Mouse (Mus musculus) hindbrain, embryonic 16.5 days (tissue): ENCODE measurements around the gene Rfwd3. TPM values are rescaled to one million over a fixed set of nuclear protein-coding genes. Genes with fewer than 3 reads are reported as not detected.
"Not testable (repeated sequence)": the region's sequence is repeated elsewhere in the genome, so short reads cannot be mapped to it uniquely, and the experiment has no call there.

Source experiments
- ATAC-seq: fragments of 200-750 bp; cut with Nextera tagmentation; 2 replicates; pipeline ENCODE4 v1.8.0; 2017; ENCODE audit warnings: moderate TSS enrichment, moderate library complexity
- H3K27ac ChIP-seq: fragments of 300-500 bp; sonication (generic); 2 replicates; pipeline ENCODE4 v1.5.1; 2014; ENCODE audit warnings: low read depth, mild to moderate bottlenecking, control low read depth, low read length, moderate library complexity
- H3K27me3 ChIP-seq: fragments of 300-500 bp; sonication (generic); replicated peaks from 2 replicates; pipeline ENCODE4 v1.6.1; 2014; ENCODE audit warnings: low read length; ENCODE audit not compliant: control insufficient read depth, insufficient read depth
- H3K36me3 ChIP-seq: fragments of 300-500 bp; sonication (generic); 2 replicates; pipeline ENCODE4 v1.6.1; 2014; ENCODE audit warnings: mild to moderate bottlenecking, low read length, moderate library complexity, mixed read lengths; ENCODE audit not compliant: control insufficient read depth, insufficient read depth
- H3K4me1 ChIP-seq: fragments of 300-500 bp; sonication (generic); 2 replicates; pipeline ENCODE4 v1.6.1; 2014; ENCODE audit warnings: low read depth, low read length; ENCODE audit not compliant: control insufficient read depth, insufficient read depth
- H3K4me2 ChIP-seq: fragments of 300-500 bp; sonication (generic); 2 replicates; pipeline ENCODE4 v1.6.1; 2014; ENCODE audit warnings: mild to moderate bottlenecking, low read length, control low read depth, moderate library complexity
- H3K4me3 ChIP-seq: fragments of 300-500 bp; sonication (generic); 2 replicates; pipeline ENCODE4 v1.5.1; 2014; ENCODE audit warnings: mild to moderate bottlenecking, low read length, control low read depth, moderate library complexity
- H3K9ac ChIP-seq: fragments of 300-500 bp; sonication (generic); 2 replicates; pipeline ENCODE4 v1.6.1; 2014; ENCODE audit warnings: low read depth, mild to moderate bottlenecking, control low read depth, low read length, moderate library complexity
- H3K9me3 ChIP-seq: fragments of 300-500 bp; sonication (generic); 2 replicates; pipeline ENCODE4 v1.6.1; 2014; ENCODE audit warnings: mild to moderate bottlenecking, low read length, moderate library complexity; ENCODE audit not compliant: control insufficient read depth
- WGBS: fragments of 180-500 bp; shearing (Covaris S2); extraction: QIAGEN DNeasy Blood & Tissue Kit; methylation state at CpG from one replicate; pipeline ENCODE4 v1.1.7; 2014; 5-methylcytosine and 5-hydroxymethylcytosine counted together
- polyA plus RNA-seq: library from polyadenylated mRNA; unstranded; fragments of >200 nt; fragmentation: Nextera tagmentation; extraction: Ambion mirVana; gene quantifications from 2 replicates; pipeline ENCODE4 v1.2.1, GENCODE M21; 2015

Gene Rfwd3
- polyA plus RNA-seq, 1 experiment from 2014 or later: 21.7 TPM

DNA sequence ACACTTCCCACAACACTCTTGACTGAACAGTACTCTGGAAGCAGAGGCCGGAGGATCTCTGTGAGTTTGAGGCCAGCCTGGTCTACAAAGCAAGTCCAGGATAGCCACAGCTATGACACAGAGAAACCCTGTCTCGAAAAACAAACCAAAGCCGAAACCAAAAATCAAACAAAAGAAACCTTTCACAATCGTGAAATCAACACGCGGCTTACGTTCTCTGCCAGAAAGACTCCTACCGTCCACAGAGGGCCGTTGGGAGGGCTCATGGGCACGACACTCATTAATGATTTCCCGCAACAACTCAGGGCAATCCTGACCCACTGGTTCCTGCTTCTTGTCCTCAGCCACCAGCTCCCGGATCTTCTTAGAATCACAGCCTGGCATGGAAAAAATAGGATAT is 14.7 kb upstream of the Rfwd3 start:
- Histone ChIP-seq H3K27ac (no peak overlapping the region), H3K4me3 (no peak overlapping the region), H3K4me2 (no peak overlapping the region), H3K9ac (no peak overlapping the region), H3K36me3 (no peaks in the 10 kb centered on the region), H3K4me1 (no peaks in the 10 kb centered on the region), H3K9me3 (no peaks in the 10 kb centered on the region), H3K27me3 (no peaks in the 10 kb centered on the region)
- ATAC-seq: no peak
- 88% methylated on average over 12 of the region's 12 CpGs for WGBS

- WGBS: 97% methylated on average over 6 of the region's 6 CpGs
- H3K36me3 ChIP-seq, H3K9me3 ChIP-seq, H3K9ac ChIP-seq, H3K4me2 ChIP-seq, H3K27me3 ChIP-seq, H3K27ac ChIP-seq, ATAC-seq, H3K4me1 ChIP-seq, H3K4me3 ChIP-seq: not testable (repeated sequence)
Measured at GRCm38 (mm10) chr8:111313961-111314360, 13.9 kb upstream of the Rfwd3 start.

DNA sequence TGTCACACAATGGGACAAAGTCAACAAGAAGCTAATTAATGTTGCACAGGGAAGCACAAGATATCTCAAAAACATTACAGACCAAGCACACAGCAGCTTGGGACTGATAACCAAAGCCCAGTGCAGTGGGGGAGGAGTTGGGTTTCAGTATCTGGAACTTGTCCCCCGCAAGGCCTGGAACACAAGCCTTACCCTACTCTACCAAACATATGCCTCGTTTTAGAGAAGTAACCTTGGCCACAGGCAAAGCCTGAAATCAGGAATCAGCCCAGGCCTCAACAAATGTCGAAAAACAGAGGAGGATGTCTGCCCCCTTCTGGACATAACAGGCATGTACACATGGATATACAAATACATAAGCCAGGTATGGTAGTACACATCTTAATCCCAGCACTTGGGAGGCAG is 12.7 kb upstream of the Rfwd3 start:
- no peak overlapping the region for H3K9ac ChIP-seq
- H3K4me2 ChIP-seq: no peak overlapping the region
- H3K36me3 ChIP-seq: no peaks in the 10 kb centered on the region
- H3K4me1 ChIP-seq: no peaks in the 10 kb centered on the region
- H3K27me3 ChIP-seq: no peaks in the 10 kb centered on the region
- no peak for ATAC-seq
- H3K27ac ChIP-seq: no peak overlapping the region
- H3K4me3 ChIP-seq: no peak overlapping the region
- 74% methylated on average over 3 of the region's 3 CpGs for WGBS
- no peaks in the 10 kb centered on the region for H3K9me3 ChIP-seq

DNA sequence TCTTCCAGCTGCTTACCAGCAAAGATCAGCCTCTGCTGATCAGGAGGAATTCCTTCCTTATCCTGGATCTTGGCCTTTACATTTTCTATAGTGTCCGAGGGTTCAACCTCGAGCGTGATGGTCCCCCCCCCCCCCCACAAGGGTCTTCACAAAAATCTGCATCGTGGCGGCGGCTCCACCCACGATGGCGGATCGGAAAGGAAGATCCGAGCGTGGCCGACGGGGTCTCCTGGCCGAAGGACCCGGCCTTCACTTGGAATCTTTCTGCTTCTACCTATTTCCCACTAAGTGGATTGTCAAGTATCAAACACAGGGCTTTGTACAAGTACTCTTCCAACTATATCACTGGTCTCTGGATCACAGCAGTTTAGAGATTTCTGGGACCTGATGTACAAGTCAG is 10.0 kb upstream of the Rfwd3 start:
- not testable (repeated sequence) for H3K4me2 ChIP-seq, H3K9me3 ChIP-seq, H3K4me3 ChIP-seq, H3K4me1 ChIP-seq, H3K9ac ChIP-seq, H3K36me3 ChIP-seq, H3K27ac ChIP-seq, ATAC-seq, H3K27me3 ChIP-seq
- 94% methylated on average over 14 of the region's 15 CpGs for WGBS

DNA sequence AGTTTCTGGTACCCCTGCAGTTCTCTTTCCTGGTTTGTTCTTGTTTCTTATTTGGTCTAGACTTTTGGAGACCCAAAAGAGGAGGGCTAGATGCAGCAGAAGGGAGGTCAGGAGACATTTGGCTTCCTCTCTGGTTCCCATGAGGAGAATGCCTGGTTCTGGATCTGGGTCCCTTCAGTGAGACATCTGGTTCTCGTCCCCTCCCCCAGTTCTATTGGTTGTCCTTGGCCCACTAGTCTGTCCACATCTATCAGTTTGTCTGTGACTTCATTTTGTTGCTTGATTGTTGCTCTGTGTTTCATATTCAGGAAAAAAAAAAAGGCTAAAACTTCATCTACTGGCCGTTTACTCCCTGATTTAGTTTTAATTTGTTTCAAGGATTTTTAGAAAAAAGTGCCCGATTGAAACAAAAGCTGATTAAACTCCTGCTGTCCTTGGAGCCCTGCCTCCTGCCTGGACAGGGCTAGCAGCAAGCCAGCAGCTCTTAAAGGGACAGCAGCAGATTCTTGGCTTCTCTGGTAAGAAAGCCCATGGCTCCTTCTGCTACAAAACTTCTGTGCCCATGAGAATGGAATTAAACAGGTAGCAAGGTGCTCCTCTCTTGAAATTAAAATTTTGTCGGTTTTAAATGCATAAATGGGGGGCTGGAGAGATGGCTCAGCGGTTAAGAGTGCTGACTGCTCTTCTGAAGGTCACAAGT is 5.2 kb upstream of the Rfwd3 start:
- H3K36me3 ChIP-seq: no peaks in the 10 kb centered on the region
- H3K4me2 ChIP-seq: no peak overlapping the region
- H3K27ac ChIP-seq: no peak overlapping the region
- no peaks in the 10 kb centered on the region for H3K9me3 ChIP-seq
- no peak overlapping the region for H3K4me3 ChIP-seq
- H3K4me1 ChIP-seq: no peaks in the 10 kb centered on the region
- H3K9ac ChIP-seq: no peak overlapping the region
- 30% methylated on average over 5 of the region's 5 CpGs for WGBS
- no peaks in the 10 kb centered on the region for H3K27me3 ChIP-seq
- ATAC-seq: no peak

DNA sequence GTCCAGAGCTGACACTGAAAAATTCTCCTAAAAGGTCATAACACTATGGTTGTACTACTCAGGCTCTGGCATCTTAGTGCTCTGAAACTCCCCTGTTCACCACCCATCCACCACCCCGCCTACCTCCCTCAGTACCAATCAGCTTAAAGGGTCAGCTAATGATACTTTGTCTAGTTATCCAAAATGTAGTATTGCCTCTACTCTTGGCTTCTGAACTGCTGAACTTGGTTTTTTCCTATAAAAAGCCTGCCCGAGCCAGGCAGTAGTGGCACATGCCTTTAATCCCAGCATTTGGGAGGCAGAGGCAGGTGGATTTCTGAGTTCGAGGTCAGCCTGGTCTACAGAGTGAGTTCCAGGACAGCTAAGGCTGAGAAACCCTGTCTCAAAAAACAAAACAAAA is 4.3 kb upstream of the Rfwd3 start:
- Histone ChIP-seq H3K9ac (no peak overlapping the region), H3K4me3 (no peak overlapping the region), H3K4me1 (peaks cover under 1% of the 10 kb centered on the region), H3K4me2 (no peak overlapping the region), H3K27ac (no peak overlapping the region), H3K9me3 (no peaks in the 10 kb centered on the region), H3K27me3 (no peaks in the 10 kb centered on the region), H3K36me3 (no peaks in the 10 kb centered on the region)
- ATAC-seq: no peak
- WGBS: 96% methylated on average over 3 of the region's 3 CpGs

GRCm38 (mm10) chr8:111303076-111303803 is 3.2 kb upstream of the Rfwd3 start:
- H3K4me3 ChIP-seq, H3K9ac ChIP-seq, H3K36me3 ChIP-seq, ATAC-seq, H3K4me2 ChIP-seq, H3K27me3 ChIP-seq, H3K27ac ChIP-seq, H3K9me3 ChIP-seq, H3K4me1 ChIP-seq: not testable (repeated sequence)
- WGBS: 88% methylated on average over 5 of the region's 5 CpGs

- Histone ChIP-seq H3K36me3 (peaks cover 5% of the 10 kb centered on the region), H3K9ac (no peak overlapping the region), H3K9me3 (no peaks in the 10 kb centered on the region), H3K27me3 (no peaks in the 10 kb centered on the region), H3K4me1 (peaks cover 9% of the 10 kb centered on the region), H3K4me3 (peak overlapping the region; percentile 95), H3K27ac (no peak overlapping the region), H3K4me2 (peak overlapping the region; percentile 47)
- no peak for ATAC-seq
- WGBS: 67% methylated on average over 11 of the region's 11 CpGs
Measured at GRCm38 (mm10) chr8:111300597-111301546, 850 bp upstream of the Rfwd3 start.

- WGBS: under 1% methylated on average over 28 of the region's 28 CpGs
Measured at GRCm38 (mm10) chr8:111299363-111299820, 630 bp downstream of the Rfwd3 start.

More at GRCm38 (mm10) chr8:111299363-111299820, 630 bp downstream of the Rfwd3 start:
- H3K9me3 ChIP-seq: no peaks in the 10 kb centered on the region
- ATAC-seq: no peak
- peak overlapping the region; percentile 95 for H3K4me3 ChIP-seq
- peaks cover 9% of the 10 kb centered on the region for H3K4me1 ChIP-seq
- peak overlapping the region; percentile 83 for H3K27ac ChIP-seq
- H3K27me3 ChIP-seq: no peaks in the 10 kb centered on the region
- peak overlapping the region; percentile 85 for H3K4me2 ChIP-seq
- peaks cover 5% of the 10 kb centered on the region for H3K36me3 ChIP-seq
- peak overlapping the region; percentile 93 for H3K9ac ChIP-seq
